Mouse (Mus musculus) cerebellum, adult 18-20 months (tissue): ENCODE measurements around the gene Fam185a.

Experiments used
- DNase-seq, 2 experiments: peaks; one replicate each; pipeline ENCODE4 v3.0.0; 2021

Fam185a gene

DNA sequence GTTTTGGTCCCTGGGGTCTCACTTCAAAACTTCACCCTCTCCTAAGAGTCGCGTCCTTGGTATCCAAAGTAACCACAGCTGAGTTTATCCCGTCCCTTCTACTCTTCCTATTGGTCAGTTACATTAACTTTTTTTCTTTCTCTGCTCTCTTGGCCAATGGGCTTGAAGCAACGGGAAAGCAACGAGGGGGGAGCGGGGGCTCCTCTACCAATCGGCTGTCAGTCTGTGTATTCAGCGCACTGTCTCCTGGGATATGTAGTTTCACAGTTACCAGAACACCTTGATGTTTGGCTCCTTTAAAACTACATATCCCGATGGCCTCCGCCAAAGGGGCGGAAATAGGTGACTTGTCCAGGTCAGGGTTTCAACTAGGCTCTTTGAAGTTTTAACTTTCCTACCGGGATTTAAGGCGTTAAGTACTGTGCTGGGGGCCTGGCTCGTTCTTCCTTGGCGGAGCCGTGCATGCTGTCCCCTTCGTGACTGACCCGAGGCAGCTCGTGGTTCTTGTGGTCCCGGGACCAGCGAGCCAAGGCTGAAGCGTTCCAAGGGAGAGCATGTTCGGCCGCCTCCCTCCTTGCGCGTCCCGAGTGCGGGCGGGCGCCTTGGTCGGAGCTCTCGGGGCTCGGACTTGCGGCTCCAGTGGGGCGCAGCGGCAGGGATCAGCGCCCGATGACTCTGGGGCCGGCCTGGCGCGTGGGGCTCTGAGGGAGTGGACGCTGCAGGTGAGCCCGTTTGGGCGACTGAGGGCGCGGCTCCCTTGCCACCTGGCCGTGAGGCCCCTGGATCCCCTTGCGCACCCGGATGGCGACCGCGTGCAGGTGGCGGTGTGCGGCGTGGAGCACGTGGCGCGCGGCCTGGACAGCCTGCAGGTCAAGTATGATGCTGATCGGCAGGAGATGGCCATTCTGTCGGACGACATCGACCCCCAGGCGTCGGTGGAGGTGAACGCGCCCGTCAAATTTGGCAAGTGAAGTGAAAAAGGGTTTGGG, at the start of gene Fam185a, which contains the start of gene Ccdc146:
Gene Fam185a (plus strand): TSS at position 345 of the 989 bp plus-strand sequence.
Gene Ccdc146 (minus strand): TSS at position 64 of the 989 bp plus-strand sequence.
- DNase-seq, result peak; percentile 90 to 99

GRCm38 (mm10) chr5:21376935-21377334, 47.8 kb upstream of the Fam185a start:
- no peak for DNase-seq

GRCm38 (mm10) chr5:21378397-21378796, 46.4 kb upstream of the Fam185a start:
- no peak for DNase-seq

- no peak for DNase-seq
These were observed 42.8 kb upstream of the Fam185a start for GRCm38 (mm10) chr5:21381986-21382385.

DNA sequence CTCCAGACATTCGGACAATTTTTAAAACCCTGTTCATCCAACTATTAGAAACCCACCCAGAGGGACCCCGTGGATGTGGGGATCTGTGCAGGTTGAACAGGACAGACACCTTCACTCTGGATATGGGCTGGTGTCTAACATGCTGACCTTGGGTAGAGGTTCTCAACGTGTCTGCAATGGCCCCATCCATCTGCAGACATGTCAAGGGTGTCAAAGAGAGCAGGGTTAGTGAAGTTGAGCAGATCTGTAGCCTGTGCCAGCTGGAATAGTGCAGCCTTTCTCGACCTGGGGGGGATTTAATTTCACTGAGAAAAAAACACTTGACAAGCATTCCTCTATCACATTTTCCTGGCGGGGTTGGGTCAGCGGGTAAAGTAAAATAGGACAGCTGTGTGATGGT, 42.1 kb upstream of the Fam185a start:
- no peak for DNase-seq

- no peak for DNase-seq
These were observed 41.1 kb upstream of the Fam185a start for GRCm38 (mm10) chr5:21383392-21384251.

- DNase-seq, result no peak
These were observed 40.4 kb upstream of the Fam185a start for GRCm38 (mm10) chr5:21384252-21384960.

- no peak for DNase-seq
These were observed 39.8 kb upstream of the Fam185a start for GRCm38 (mm10) chr5:21384976-21385375.

DNA sequence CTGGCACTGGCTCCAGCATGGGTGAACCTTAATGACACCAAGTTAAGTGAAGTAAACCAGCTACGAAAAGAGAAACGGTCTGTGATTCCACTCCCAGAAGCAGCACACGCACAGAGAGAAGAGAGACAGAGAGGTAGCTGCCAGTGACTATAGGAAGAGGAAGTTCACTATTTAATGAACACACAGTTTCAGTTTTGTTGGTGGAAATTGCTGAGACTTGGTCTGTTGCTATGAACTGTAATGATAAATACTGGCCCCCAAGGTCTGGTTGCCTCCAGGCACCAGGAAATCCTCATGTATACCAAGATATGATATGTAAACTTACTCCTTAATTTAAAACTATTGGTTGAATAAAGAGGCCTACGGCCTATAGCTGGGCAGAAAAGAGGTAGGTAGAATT, 38.3 kb upstream of the Fam185a start:
- no peak for DNase-seq

- DNase-seq, result no peak
These were observed 37.4 kb upstream of the Fam185a start for GRCm38 (mm10) chr5:21387340-21387739.

GRCm38 (mm10) chr5:21388855-21389254, 35.9 kb upstream of the Fam185a start:
- no peak for DNase-seq

GRCm38 (mm10) chr5:21391616-21392384, 33.0 kb upstream of the Fam185a start:
- no peak for DNase-seq

GRCm38 (mm10) chr5:21394562-21394961, 30.2 kb upstream of the Fam185a start:
- no peak for DNase-seq

- no peak for DNase-seq
These were observed 29.4 kb upstream of the Fam185a start for GRCm38 (mm10) chr5:21395205-21395840.

DNA sequence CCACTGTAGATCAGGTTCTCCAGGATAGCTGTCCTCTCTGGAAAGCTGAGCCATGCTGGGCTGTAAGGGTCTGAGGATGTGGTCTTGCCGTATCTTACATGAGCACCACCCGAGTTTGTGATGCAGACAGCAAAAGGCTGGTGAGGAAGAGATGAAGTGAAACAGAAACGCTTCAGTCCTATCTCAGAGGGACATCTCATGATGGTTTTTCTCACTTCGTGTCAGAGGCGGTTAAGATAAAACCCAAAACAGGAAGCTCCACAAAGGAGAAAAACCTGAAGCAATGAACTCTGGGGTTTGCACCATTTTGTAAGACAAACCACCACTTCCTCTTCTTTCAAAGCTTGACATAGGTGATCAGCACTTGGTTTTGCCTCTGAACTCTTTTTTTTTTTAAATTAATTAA, 13.5 kb upstream of the Fam185a start:
- DNase-seq, result no peak

DNA sequence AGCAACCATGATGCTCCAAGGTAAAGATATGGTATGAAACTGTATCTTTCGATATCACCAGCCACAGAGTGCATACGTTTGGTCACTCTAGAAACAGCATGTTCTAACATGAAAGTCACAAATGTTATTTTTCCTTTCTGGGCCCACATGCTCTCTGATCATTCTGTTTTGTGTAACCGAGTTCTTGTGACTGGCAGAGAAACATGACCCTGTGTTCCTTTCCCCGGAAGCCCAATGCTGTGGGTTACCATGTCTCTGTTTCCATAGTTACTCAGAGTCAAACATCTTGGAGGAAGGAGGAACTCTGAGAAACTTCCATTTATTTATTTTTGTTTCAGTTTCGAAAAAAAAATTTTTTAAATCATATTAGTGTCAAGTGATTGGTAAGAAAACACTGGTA, 12.7 kb upstream of the Fam185a start:
- DNase-seq, result no peak

DNA sequence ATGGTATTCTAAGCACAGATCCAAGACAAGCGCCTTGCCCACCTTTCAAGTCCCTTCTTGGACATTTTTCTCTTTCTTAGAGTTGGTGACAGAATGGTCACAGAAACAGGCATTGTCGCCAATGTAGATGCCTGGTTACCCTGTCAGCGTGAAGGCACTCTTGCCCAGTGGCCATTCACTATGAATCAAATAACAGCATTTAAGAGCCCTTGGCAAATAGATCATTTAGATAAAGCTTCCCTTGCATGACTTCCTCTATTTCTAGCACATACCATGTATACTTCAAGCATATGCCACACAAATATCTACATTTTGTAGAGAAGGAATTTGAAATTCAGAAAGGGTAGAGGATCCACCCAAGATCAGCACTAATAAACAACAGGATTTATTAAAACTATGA, 11.4 kb upstream of the Fam185a start:
- no peak for DNase-seq

GRCm38 (mm10) chr5:21414116-21414820, 10.5 kb upstream of the Fam185a start:
- no peak for DNase-seq

GRCm38 (mm10) chr5:21418613-21419012, 6.1 kb upstream of the Fam185a start:
- no peak for DNase-seq

GRCm38 (mm10) chr5:21420609-21421008, 4.1 kb upstream of the Fam185a start:
- no peak for DNase-seq

DNA sequence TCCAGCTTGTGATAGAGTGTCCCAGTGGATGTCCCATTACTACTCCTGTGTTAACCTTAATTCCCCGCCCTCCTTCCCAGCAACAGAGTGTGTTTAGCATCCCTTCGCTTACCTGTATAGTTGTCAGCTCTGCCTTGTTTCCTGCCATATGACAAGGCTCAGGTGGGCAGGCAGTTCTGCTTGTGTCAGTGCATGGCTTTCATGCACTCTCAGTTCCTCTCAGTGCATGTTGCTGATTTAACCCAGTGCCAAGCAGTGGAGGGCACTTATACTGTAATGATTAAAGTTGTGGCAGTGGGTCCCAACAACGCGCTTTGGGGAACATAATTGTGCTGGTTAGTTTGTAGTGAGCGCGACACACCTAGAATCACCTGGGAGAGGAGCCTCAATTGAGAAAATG, 1.9 kb downstream of the Fam185a start:
- DNase-seq, result no peak
